Mouse (Mus musculus): ENCODE results near the gene Mff. TPM values are rescaled to one million over a fixed set of nuclear protein-coding genes. Genes with fewer than 3 reads are reported as not detected.

Mff gene
- polyA plus RNA-seq, 1 experiment from 2014 or later: 220 TPM

GRCm38 (mm10) chr1:82779388-82779966, 54.8 kb downstream of the Mff start:
- no peak for DNase-seq (ENCODE audit: low spot score)
- Histone ChIP-seq H3K9ac (ENCODE audit: low read depth, low read length) (no peak overlapping the region), H3K4me1 (ENCODE audit: control insufficient read depth, insufficient read depth, low read length) (no peaks in the 10 kb centered on the region), H3K27ac (replicated peaks; ENCODE audit: low read depth, low read length) (no peak overlapping the region), H3K9me3 (ENCODE audit: control insufficient read depth, low read length) (no peaks in the 10 kb centered on the region), H3K36me3 (ENCODE audit: control insufficient read depth, insufficient read depth, low read length) (no peaks in the 10 kb centered on the region), H3K27me3 (replicated peaks; ENCODE audit: control insufficient read depth, insufficient read depth, low read length) (no peaks in the 10 kb centered on the region), H3K4me2 (ENCODE audit: low read depth, low read length) (no peak overlapping the region), H3K4me3 (ENCODE audit: low read depth, low read length) (no peak overlapping the region)
- 88% methylated on average over 6 of the region's 6 CpGs for WGBS
- no peak for ATAC-seq (ENCODE audit: low read depth)

- WGBS: 69% methylated on average over 3 of the region's 3 CpGs
- no peaks in the 10 kb centered on the region for H3K27me3 ChIP-seq (replicated peaks; ENCODE audit: control insufficient read depth, insufficient read depth, low read length)
- no peaks in the 10 kb centered on the region for H3K4me1 ChIP-seq (ENCODE audit: control insufficient read depth, insufficient read depth, low read length)
- no peak for ATAC-seq (ENCODE audit: low read depth)
- no peak overlapping the region for H3K4me2 ChIP-seq (ENCODE audit: low read depth, low read length)
- no peak overlapping the region for H3K27ac ChIP-seq (replicated peaks; ENCODE audit: low read depth, low read length)
- H3K9ac ChIP-seq (ENCODE audit: low read depth, low read length): no peak overlapping the region
- DNase-seq (ENCODE audit: low spot score): no peak
- no peak overlapping the region for H3K4me3 ChIP-seq (ENCODE audit: low read depth, low read length)
- no peaks in the 10 kb centered on the region for H3K9me3 ChIP-seq (ENCODE audit: control insufficient read depth, low read length)
- H3K36me3 ChIP-seq (ENCODE audit: control insufficient read depth, insufficient read depth, low read length): no peaks in the 10 kb centered on the region
Observed at GRCm38 (mm10) chr1:82783559-82783958, 58.9 kb downstream of the Mff start.

- Histone ChIP-seq H3K27me3 (replicated peaks; ENCODE audit: control insufficient read depth, insufficient read depth, low read length) (no peaks in the 10 kb centered on the region), H3K4me1 (ENCODE audit: control insufficient read depth, insufficient read depth, low read length) (no peaks in the 10 kb centered on the region), H3K36me3 (ENCODE audit: control insufficient read depth, insufficient read depth, low read length) (no peaks in the 10 kb centered on the region), H3K9me3 (ENCODE audit: control insufficient read depth, low read length) (no peaks in the 10 kb centered on the region), H3K4me3 (ENCODE audit: low read depth, low read length) (no peak overlapping the region), H3K27ac (replicated peaks; ENCODE audit: low read depth, low read length) (no peak overlapping the region), H3K4me2 (ENCODE audit: low read depth, low read length) (no peak overlapping the region), H3K9ac (ENCODE audit: low read depth, low read length) (no peak overlapping the region)
- WGBS: 52% methylated on average over 6 of the region's 6 CpGs
- DNase-seq (ENCODE audit: low spot score) (peak; percentile 59), ATAC-seq (ENCODE audit: low read depth) (no peak)
Observed at GRCm38 (mm10) chr1:82785546-82785945, 60.9 kb downstream of the Mff start.

- peak; percentile 92 for ATAC-seq (ENCODE audit: low read depth)
Observed at GRCm38 (mm10) chr1:82787414-82787813, 62.7 kb downstream of the Mff start.

GRCm38 (mm10) chr1:82788070-82788469, 63.4 kb downstream of the Mff start:
- Histone ChIP-seq H3K4me1 (ENCODE audit: control insufficient read depth, insufficient read depth, low read length) (no peaks in the 10 kb centered on the region), H3K9ac (ENCODE audit: low read depth, low read length) (no peak overlapping the region), H3K4me2 (ENCODE audit: low read depth, low read length) (no peak overlapping the region), H3K27ac (replicated peaks; ENCODE audit: low read depth, low read length) (no peak overlapping the region), H3K36me3 (ENCODE audit: control insufficient read depth, insufficient read depth, low read length) (no peaks in the 10 kb centered on the region), H3K9me3 (ENCODE audit: control insufficient read depth, low read length) (no peaks in the 10 kb centered on the region), H3K4me3 (ENCODE audit: low read depth, low read length) (no peak overlapping the region), H3K27me3 (replicated peaks; ENCODE audit: control insufficient read depth, insufficient read depth, low read length) (no peaks in the 10 kb centered on the region)
- ATAC-seq (ENCODE audit: low read depth) (no peak), DNase-seq (ENCODE audit: low spot score) (peak; percentile 57)
- 37% methylated on average over 7 of the region's 7 CpGs for WGBS

More at GRCm38 (mm10) chr1:82787414-82787813, 62.7 kb downstream of the Mff start:
- Histone ChIP-seq H3K4me3 (ENCODE audit: low read depth, low read length) (no peak overlapping the region), H3K27ac (replicated peaks; ENCODE audit: low read depth, low read length) (no peak overlapping the region), H3K9ac (ENCODE audit: low read depth, low read length) (no peak overlapping the region), H3K4me1 (ENCODE audit: control insufficient read depth, insufficient read depth, low read length) (no peaks in the 10 kb centered on the region), H3K27me3 (replicated peaks; ENCODE audit: control insufficient read depth, insufficient read depth, low read length) (no peaks in the 10 kb centered on the region), H3K9me3 (ENCODE audit: control insufficient read depth, low read length) (no peaks in the 10 kb centered on the region), H3K36me3 (ENCODE audit: control insufficient read depth, insufficient read depth, low read length) (no peaks in the 10 kb centered on the region), H3K4me2 (ENCODE audit: low read depth, low read length) (no peak overlapping the region)
- 0% methylated on average over 2 of the region's 2 CpGs for WGBS
- DNase-seq (ENCODE audit: low spot score): peak; percentile 95

- WGBS: 57% methylated on average over 11 of the region's 11 CpGs
- Histone ChIP-seq H3K4me3 (ENCODE audit: low read depth, low read length) (no peak overlapping the region), H3K4me2 (ENCODE audit: low read depth, low read length) (no peak overlapping the region), H3K27ac (replicated peaks; ENCODE audit: low read depth, low read length) (no peak overlapping the region), H3K9ac (ENCODE audit: low read depth, low read length) (no peak overlapping the region), H3K36me3 (ENCODE audit: control insufficient read depth, insufficient read depth, low read length) (no peaks in the 10 kb centered on the region), H3K4me1 (ENCODE audit: control insufficient read depth, insufficient read depth, low read length) (no peaks in the 10 kb centered on the region; the same call in 1 of the 2 replicates), H3K27me3 (replicated peaks; ENCODE audit: control insufficient read depth, insufficient read depth, low read length) (no peaks in the 10 kb centered on the region), H3K9me3 (ENCODE audit: control insufficient read depth, low read length) (no peaks in the 10 kb centered on the region)
- ATAC-seq (ENCODE audit: low read depth): no peak
- DNase-seq (ENCODE audit: low spot score): peak; percentile 72
Observed at GRCm38 (mm10) chr1:82791105-82791504, 66.4 kb downstream of the Mff start.

GRCm38 (mm10) chr1:82792238-82792637, 67.5 kb downstream of the Mff start:
- Histone ChIP-seq H3K4me2 (ENCODE audit: low read depth, low read length) (no peak overlapping the region), H3K27ac (replicated peaks; ENCODE audit: low read depth, low read length) (no peak overlapping the region)
- 89% methylated on average over 6 of the region's 6 CpGs for WGBS

GRCm38 (mm10) chr1:82793110-82793509, 68.4 kb downstream of the Mff start:
- H3K4me3 ChIP-seq (ENCODE audit: low read depth, low read length): no peak overlapping the region
- ATAC-seq (ENCODE audit: low read depth) (no peak), DNase-seq (ENCODE audit: low spot score) (no peak)
- no peak overlapping the region for H3K27ac ChIP-seq (replicated peaks; ENCODE audit: low read depth, low read length)
- H3K36me3 ChIP-seq (ENCODE audit: control insufficient read depth, insufficient read depth, low read length): no peaks in the 10 kb centered on the region
- 89% methylated on average over 3 of the region's 3 CpGs for WGBS
- H3K9me3 ChIP-seq (ENCODE audit: control insufficient read depth, low read length): no peaks in the 10 kb centered on the region
- H3K4me2 ChIP-seq (ENCODE audit: low read depth, low read length): no peak overlapping the region
- H3K27me3 ChIP-seq (replicated peaks; ENCODE audit: control insufficient read depth, insufficient read depth, low read length): no peaks in the 10 kb centered on the region
- no peaks in the 10 kb centered on the region; the same call in 1 of the 2 replicates for H3K4me1 ChIP-seq (ENCODE audit: control insufficient read depth, insufficient read depth, low read length)
- no peak overlapping the region for H3K9ac ChIP-seq (ENCODE audit: low read depth, low read length)

More at GRCm38 (mm10) chr1:82792238-82792637, 67.5 kb downstream of the Mff start:
- no peak for DNase-seq (ENCODE audit: low spot score)
- ATAC-seq (ENCODE audit: low read depth): no peak
- no peaks in the 10 kb centered on the region for H3K9me3 ChIP-seq (ENCODE audit: control insufficient read depth, low read length)
- H3K4me1 ChIP-seq (ENCODE audit: control insufficient read depth, insufficient read depth, low read length): no peaks in the 10 kb centered on the region; the same call in 1 of the 2 replicates
- H3K27me3 ChIP-seq (replicated peaks; ENCODE audit: control insufficient read depth, insufficient read depth, low read length): no peaks in the 10 kb centered on the region
- no peak overlapping the region for H3K9ac ChIP-seq (ENCODE audit: low read depth, low read length)
- H3K36me3 ChIP-seq (ENCODE audit: control insufficient read depth, insufficient read depth, low read length): no peaks in the 10 kb centered on the region
- no peak overlapping the region for H3K4me3 ChIP-seq (ENCODE audit: low read depth, low read length)

GRCm38 (mm10) chr1:82793986-82794385, 69.3 kb downstream of the Mff start:
- no peak for DNase-seq (ENCODE audit: low spot score)
- no peaks in the 10 kb centered on the region for H3K9me3 ChIP-seq (ENCODE audit: control insufficient read depth, low read length)
- ATAC-seq (ENCODE audit: low read depth): no peak
- WGBS: 53% methylated on average over 4 of the region's 4 CpGs
- H3K9ac ChIP-seq (ENCODE audit: low read depth, low read length): no peak overlapping the region
- H3K4me1 ChIP-seq (ENCODE audit: control insufficient read depth, insufficient read depth, low read length): no peaks in the 10 kb centered on the region; the same call in 1 of the 2 replicates
- no peak overlapping the region for H3K4me3 ChIP-seq (ENCODE audit: low read depth, low read length)
- no peak overlapping the region for H3K27ac ChIP-seq (replicated peaks; ENCODE audit: low read depth, low read length)
- no peaks in the 10 kb centered on the region for H3K27me3 ChIP-seq (replicated peaks; ENCODE audit: control insufficient read depth, insufficient read depth, low read length)
- no peaks in the 10 kb centered on the region for H3K36me3 ChIP-seq (ENCODE audit: control insufficient read depth, insufficient read depth, low read length)
- no peak overlapping the region for H3K4me2 ChIP-seq (ENCODE audit: low read depth, low read length)
